Comparison of ENCODE assay signal across 24 mouse cellular contexts in genomic region chr13:53267849-53268248, GRCm38 (mm10). TPM values are rescaled to one million over a fixed set of nuclear protein-coding genes. Genes with fewer than 3 reads are reported as not detected.
DNase-seq lines count a peak whose midpoint lies in the region; ATAC-seq and TF ChIP-seq lines count a peak whose summit lies in the region.
"Had no signal": no experiment of that assay in that cellular context is flagged by ENCODE, and none has a peak within 500 bp of the region (broad histone marks: within the 10 kb centered on the region; RNA-seq: fewer than 3 reads in every experiment).

No protein-coding gene starts in this region.

- no peak for ATAC-seq in forebrain, embryonic 13.5 days
- ATAC-seq in forebrain, embryonic 16.5 days: no peak
- ATAC-seq in kidney, embryonic 15.5 days (replicated peaks; ENCODE audit: low FRiP score): 0 out of 2 replicates have a peak, but pooled peaks have one; percentile 30
- no peak for ATAC-seq in intestine, embryonic 14.5 days (replicated peaks; ENCODE audit: low FRiP score, low TSS enrichment, low read depth)
- peak; percentile 94 for ATAC-seq in intestine, postnatal 0 days

- no peak overlapping the region for H3K9ac ChIP-seq in forebrain, embryonic 13.5 days
- no peak overlapping the region for H3K9ac ChIP-seq in forebrain, embryonic 16.5 days (replicated peaks; ENCODE audit: low read depth, low read length)
- no peak overlapping the region for H3K9ac ChIP-seq in kidney, embryonic 15.5 days
- no peak overlapping the region for H3K9ac ChIP-seq in intestine, embryonic 14.5 days (ENCODE audit: low read length)
- H3K9ac ChIP-seq in intestine, postnatal 0 days (ENCODE audit: low read depth, low read length): no peak overlapping the region
- H3K9ac ChIP-seq: embryonic facial prominence, embryonic 13.5 days; hindbrain, embryonic 12.5 days; limb, embryonic 15.5 days; liver, embryonic 15.5 days; lung, embryonic 15.5 days had no signal

- no peak overlapping the region for H3K27ac ChIP-seq in forebrain, embryonic 13.5 days
- H3K27ac ChIP-seq in forebrain, embryonic 16.5 days (ENCODE audit: low read length): no peak overlapping the region
- no peak overlapping the region for H3K27ac ChIP-seq in kidney, embryonic 15.5 days
- peak overlapping the region; percentile 7; the same call in 1 of the 2 replicates for H3K27ac ChIP-seq in intestine, embryonic 14.5 days (ENCODE audit: low read depth)
- H3K27ac ChIP-seq in intestine, postnatal 0 days (ENCODE audit: low read depth, low read length): no peak overlapping the region
- H3K27ac ChIP-seq: hindbrain, embryonic 12.5 days; liver, embryonic 15.5 days; lung, embryonic 15.5 days had no signal

- no peaks in the 10 kb centered on the region for H3K9me3 ChIP-seq in forebrain, embryonic 13.5 days (replicated peaks)
- H3K9me3 ChIP-seq in forebrain, embryonic 16.5 days (ENCODE audit: control insufficient read depth, low read length): no peaks in the 10 kb centered on the region
- H3K9me3 ChIP-seq in kidney, embryonic 15.5 days (replicated peaks): no peaks in the 10 kb centered on the region
- H3K9me3 ChIP-seq in intestine, embryonic 14.5 days (ENCODE audit: control insufficient read depth, low read length): no peaks in the 10 kb centered on the region
- H3K9me3 ChIP-seq in intestine, postnatal 0 days (ENCODE audit: control insufficient read depth): no peaks in the 10 kb centered on the region
- H3K9me3 ChIP-seq: embryonic facial prominence, embryonic 13.5 days; hindbrain, embryonic 12.5 days; limb, embryonic 15.5 days; liver, embryonic 15.5 days; lung, embryonic 15.5 days had no signal

- TF ChIP-seq CTCF in intestine, postnatal 0 days (IDR thresholded peaks at IDR 0.05; ENCODE audit: low read depth): no peak

- H3K27me3 ChIP-seq in forebrain, embryonic 13.5 days: no peaks in the 10 kb centered on the region
- no peaks in the 10 kb centered on the region for H3K27me3 ChIP-seq in forebrain, embryonic 16.5 days (replicated peaks; ENCODE audit: control insufficient read depth, insufficient read depth, low read length)
- no peaks in the 10 kb centered on the region for H3K27me3 ChIP-seq in kidney, embryonic 15.5 days
- H3K27me3 ChIP-seq in intestine, embryonic 14.5 days (replicated peaks; ENCODE audit: control insufficient read depth, insufficient read depth, low read length): no peaks in the 10 kb centered on the region
- H3K27me3 ChIP-seq in intestine, postnatal 0 days (replicated peaks; ENCODE audit: control insufficient read depth, insufficient read depth, low read length): no peaks in the 10 kb centered on the region
- H3K27me3 ChIP-seq: embryonic facial prominence, embryonic 13.5 days; hindbrain, embryonic 12.5 days; limb, embryonic 15.5 days; liver, embryonic 15.5 days; lung, embryonic 15.5 days had no signal

- H3K4me2 ChIP-seq in forebrain, embryonic 13.5 days: peak overlapping the region; percentile 15; the same call in 1 of the 2 replicates
- no peak overlapping the region for H3K4me2 ChIP-seq in forebrain, embryonic 16.5 days (ENCODE audit: low read length)
- H3K4me2 ChIP-seq in kidney, embryonic 15.5 days: no peak overlapping the region
- no peak overlapping the region for H3K4me2 ChIP-seq in intestine, embryonic 14.5 days (ENCODE audit: low read length)
- H3K4me2 ChIP-seq in intestine, postnatal 0 days (replicated peaks; ENCODE audit: low read depth): 0 out of 2 replicates have a peak overlapping the region, but pooled peaks have one; percentile 6
- H3K4me2 ChIP-seq: hindbrain, embryonic 12.5 days; liver, embryonic 15.5 days; lung, embryonic 15.5 days had no signal

- 47% methylated on average over 6 of the region's 6 CpGs for WGBS in forebrain, embryonic 13.5 days
- 49% methylated on average over 6 of the region's 6 CpGs for WGBS in forebrain, embryonic 16.5 days
- WGBS in kidney, embryonic 15.5 days: 58% methylated on average over 6 of the region's 6 CpGs
- WGBS in intestine, embryonic 14.5 days: 56% methylated on average over 6 of the region's 6 CpGs
- 34% methylated on average over 6 of the region's 6 CpGs for WGBS in intestine, postnatal 0 days

- H3K36me3 ChIP-seq in forebrain, embryonic 13.5 days (ENCODE audit: poor library complexity, severe bottlenecking): no peaks in the 10 kb centered on the region
- no peaks in the 10 kb centered on the region for H3K36me3 ChIP-seq in forebrain, embryonic 16.5 days (ENCODE audit: control insufficient read depth, insufficient read depth)
- H3K36me3 ChIP-seq in kidney, embryonic 15.5 days: no peaks in the 10 kb centered on the region
- no peaks in the 10 kb centered on the region for H3K36me3 ChIP-seq in intestine, embryonic 14.5 days (ENCODE audit: control insufficient read depth, insufficient read depth, low read length)
- H3K36me3 ChIP-seq in intestine, postnatal 0 days (ENCODE audit: control insufficient read depth, insufficient read depth): no peaks in the 10 kb centered on the region
- H3K36me3 ChIP-seq: hindbrain, embryonic 12.5 days; limb, embryonic 15.5 days; liver, embryonic 15.5 days; lung, embryonic 15.5 days had no signal

- peaks cover 22% of the 10 kb centered on the region for H3K4me1 ChIP-seq in forebrain, embryonic 13.5 days
- peaks cover 12% of the 10 kb centered on the region for H3K4me1 ChIP-seq in forebrain, embryonic 16.5 days (replicated peaks; ENCODE audit: control insufficient read depth, insufficient read depth, low read length)
- peaks cover 47% of the 10 kb centered on the region for H3K4me1 ChIP-seq in kidney, embryonic 15.5 days
- peaks cover 38% of the 10 kb centered on the region for H3K4me1 ChIP-seq in intestine, embryonic 14.5 days (replicated peaks; ENCODE audit: control insufficient read depth, insufficient read depth, low read length)
- 0 out of 2 replicates have a peak, but pooled peaks cover 4% of the 10 kb centered on the region for H3K4me1 ChIP-seq in intestine, postnatal 0 days (replicated peaks; ENCODE audit: control insufficient read depth, insufficient read depth, low read length)
- H3K4me1 ChIP-seq: liver, embryonic 15.5 days had no signal

- no peak for DNase-seq in kidney, postnatal 4 days
- DNase-seq in intestine, embryonic 14.5 days (ENCODE audit: low spot score): no peak
- DNase-seq in cerebellum, postnatal 36 days: no peak
- DNase-seq: adrenal gland, adult 2 months; B cell, adult 2 months; cerebellum, adult 11-12 months; cerebellum, postnatal 10 days; gastrocnemius, postnatal 10 days; heart, postnatal 14 days; kidney, postnatal 36 days; layer of hippocampus, adult 9-11 months; lung, postnatal 36 days; thymus, adult 18-20 months; thymus, postnatal 36 days had no signal

- H3K4me3 ChIP-seq in forebrain, embryonic 13.5 days: no peak overlapping the region
- H3K4me3 ChIP-seq in forebrain, embryonic 16.5 days (replicated peaks; ENCODE audit: low read length): no peak overlapping the region
- H3K4me3 ChIP-seq in kidney, embryonic 15.5 days (replicated peaks): no peak overlapping the region
- H3K4me3 ChIP-seq in intestine, embryonic 14.5 days (ENCODE audit: low read depth, low read length): no peak overlapping the region
- no peak overlapping the region for H3K4me3 ChIP-seq in intestine, postnatal 0 days (ENCODE audit: low read depth, low read length)
- H3K4me3 ChIP-seq: embryonic facial prominence, embryonic 13.5 days; erythroblast, embryonic 14.5 days; hindbrain, embryonic 12.5 days; limb, embryonic 15.5 days; liver, embryonic 15.5 days; lung, embryonic 15.5 days had no signal

RNA-seq across cellular contexts. Expression of gene Ror2, which starts 18.1 kb away (rescaled TPM):
- polyA plus RNA-seq in forebrain, embryonic 13.5 days (2015; fragmentation: Nextera tagmentation; extraction: Ambion mirVana): 5.8 and 6.5 TPM in 2 replicates
- 3.0 and 3.6 TPM in 2 replicates for polyA plus RNA-seq in forebrain, embryonic 16.5 days (2015; fragmentation: Nextera tagmentation; extraction: Ambion mirVana)
- 9.6 and 11.2 TPM in 2 replicates for polyA plus RNA-seq in kidney, embryonic 15.5 days (2015; fragmentation: Nextera tagmentation; extraction: Ambion mirVana)
- polyA plus RNA-seq in intestine, embryonic 14.5 days (2014; fragmentation: Nextera tagmentation; extraction: Ambion mirVana): 15.5 and 18.5 TPM in 2 replicates
- 8.3 and 9.8 TPM in 2 replicates for polyA plus RNA-seq in intestine, postnatal 0 days (2015; fragmentation: Nextera tagmentation; extraction: Ambion mirVana)
- polyA plus RNA-seq: erythroblast, embryonic 14.5 days had no signal

Comparison
In these comparisons a context has a peak if more than half of its experiments do, and no peak if none do; other contexts are left out.
1. ATAC-seq: peak in kidney, embryonic 15.5 days (single experiment) and intestine, postnatal 0 days (single experiment); none in forebrain, embryonic 13.5 days (single experiment), forebrain, embryonic 16.5 days (single experiment) and intestine, embryonic 14.5 days (single experiment).
2. H3K4me2 ChIP-seq: peak in forebrain, embryonic 13.5 days (single experiment) and intestine, postnatal 0 days (single experiment); none in forebrain, embryonic 16.5 days (single experiment), kidney, embryonic 15.5 days (single experiment) and intestine, embryonic 14.5 days (single experiment).